Mouse (Mus musculus) embryonic facial prominence, embryonic 11.5 days (tissue): ENCODE results near the gene Dnm2. TPM values are rescaled to one million over a fixed set of nuclear protein-coding genes. Genes with fewer than 3 reads are reported as not detected.

Experiments
- ATAC-seq: fragments of 200-750 bp; cut with Nextera tagmentation; replicated peaks from 2 replicates; pipeline ENCODE4 v1.8.0; 2017; ENCODE audit warnings: low read depth; ENCODE audit not compliant: insufficient number of reproducible peaks, low FRiP score, low TSS enrichment
- DNase-seq: peaks from one replicate; pipeline ENCODE4 v3.0.0-alpha.2; 2015; ENCODE audit warnings: low spot score
- H3K27ac ChIP-seq: fragments of 300-500 bp; sonication (generic); replicated peaks from 2 replicates; pipeline ENCODE4 v1.5.1; 2014; ENCODE audit warnings: mild to moderate bottlenecking, low read depth, low read length, control low read depth
- H3K27me3 ChIP-seq: fragments of 300-500 bp; sonication (generic); 2 replicates; pipeline ENCODE4 v1.6.1; 2014; ENCODE audit warnings: mild to moderate bottlenecking, low read length, moderate library complexity, mixed read lengths; ENCODE audit not compliant: control insufficient read depth, insufficient read depth
- H3K36me3 ChIP-seq: fragments of 300-500 bp; sonication (generic); replicated peaks from 2 replicates; pipeline ENCODE4 v1.6.1; 2014; ENCODE audit warnings: low read depth, mild to moderate bottlenecking, low read length, moderate library complexity, mixed read lengths; ENCODE audit not compliant: control insufficient read depth, insufficient read depth
- H3K4me1 ChIP-seq: fragments of 300-500 bp; sonication (generic); 2 replicates; pipeline ENCODE4 v1.6.1; 2014; ENCODE audit warnings: low read length, mixed read lengths; ENCODE audit not compliant: control insufficient read depth, insufficient read depth
- H3K4me2 ChIP-seq: fragments of 300-500 bp; sonication (generic); 2 replicates; pipeline ENCODE4 v1.6.1; 2014; ENCODE audit warnings: low read depth, mild to moderate bottlenecking, control low read depth, low read length, moderate library complexity
- H3K4me3 ChIP-seq: fragments of 300-500 bp; sonication (generic); 2 replicates; pipeline ENCODE4 v1.5.1; 2014; ENCODE audit warnings: low read depth, low read length, control low read depth
- H3K9ac ChIP-seq: fragments of 300-500 bp; sonication (generic); replicated peaks from 2 replicates; pipeline ENCODE4 v1.6.1; 2014; ENCODE audit warnings: mild to moderate bottlenecking, control low read depth, low read length
- H3K9me3 ChIP-seq: fragments of 300-500 bp; sonication (generic); replicated peaks from 2 replicates; pipeline ENCODE4 v1.6.1; 2016; ENCODE audit warnings: mild to moderate bottlenecking, low read length, inconsistent platforms, mixed read lengths; ENCODE audit not compliant: control insufficient read depth
- WGBS: fragments of 180-500 bp; shearing (Covaris S2); extraction: QIAGEN DNeasy Blood & Tissue Kit; methylation state at CpG from one replicate; pipeline ENCODE4 v1.1.7; 2014; 5-methylcytosine and 5-hydroxymethylcytosine counted together
- polyA plus RNA-seq: library from polyadenylated mRNA; unstranded; fragments of >200 nt; fragmentation: Nextera tagmentation; extraction: Ambion mirVana; gene quantifications from 2 replicates; pipeline ENCODE4 v1.2.1, GENCODE M21; 2014

Dnm2 gene
- polyA plus RNA-seq, 1 experiment from 2014 or later = 58.0 TPM

- DNase-seq (no peak), ATAC-seq (no peak)
- Histone ChIP-seq H3K27me3 (no peaks in the 10 kb centered on the region), H3K9me3 (no peaks in the 10 kb centered on the region), H3K36me3 (no peaks in the 10 kb centered on the region), H3K27ac (no peak overlapping the region), H3K4me1 (no peaks in the 10 kb centered on the region), H3K4me3 (no peak overlapping the region), H3K9ac (no peak overlapping the region), H3K4me2 (no peak overlapping the region)
- 91% methylated on average over 8 of the region's 8 CpGs for WGBS
These were observed 19.1 kb downstream of the Dnm2 start for GRCm38 (mm10) chr9:21443853-21444252.

- no peak overlapping the region for H3K27ac ChIP-seq
- no peaks in the 10 kb centered on the region for H3K36me3 ChIP-seq
- H3K4me2 ChIP-seq = no peak overlapping the region
- 87% methylated on average over 4 of the region's 4 CpGs for WGBS
- no peak for ATAC-seq
- no peak for DNase-seq
- no peaks in the 10 kb centered on the region for H3K27me3 ChIP-seq
- H3K9me3 ChIP-seq = no peaks in the 10 kb centered on the region
- no peaks in the 10 kb centered on the region for H3K4me1 ChIP-seq
- H3K9ac ChIP-seq = no peak overlapping the region
- H3K4me3 ChIP-seq = no peak overlapping the region
These were observed 19.9 kb downstream of the Dnm2 start for GRCm38 (mm10) chr9:21444574-21444973.

- no peaks in the 10 kb centered on the region for H3K27me3 ChIP-seq
- no peaks in the 10 kb centered on the region for H3K9me3 ChIP-seq
- no peak overlapping the region for H3K4me3 ChIP-seq
- H3K36me3 ChIP-seq = no peaks in the 10 kb centered on the region
- no peak for ATAC-seq
- 98% methylated on average over 6 of the region's 6 CpGs for WGBS
- H3K4me2 ChIP-seq = no peak overlapping the region
- no peaks in the 10 kb centered on the region for H3K4me1 ChIP-seq
- no peak overlapping the region for H3K27ac ChIP-seq
- DNase-seq = no peak
- H3K9ac ChIP-seq = no peak overlapping the region
These were observed 20.5 kb downstream of the Dnm2 start for GRCm38 (mm10) chr9:21445081-21445744.

- H3K36me3 ChIP-seq = no peaks in the 10 kb centered on the region
- 91% methylated on average over 2 of the region's 2 CpGs for WGBS
- H3K27ac ChIP-seq = no peak overlapping the region
- no peak overlapping the region for H3K4me3 ChIP-seq
- H3K9ac ChIP-seq = no peak overlapping the region
- no peaks in the 10 kb centered on the region for H3K4me1 ChIP-seq
- DNase-seq (no peak), ATAC-seq (no peak)
- H3K9me3 ChIP-seq = no peaks in the 10 kb centered on the region
- H3K27me3 ChIP-seq = no peaks in the 10 kb centered on the region
- H3K4me2 ChIP-seq = no peak overlapping the region
These were observed 23.1 kb downstream of the Dnm2 start for GRCm38 (mm10) chr9:21447778-21448177.

- H3K9me3 ChIP-seq = no peaks in the 10 kb centered on the region
- H3K4me3 ChIP-seq = no peak overlapping the region
- H3K27me3 ChIP-seq = no peaks in the 10 kb centered on the region
- H3K9ac ChIP-seq = no peak overlapping the region
- no peaks in the 10 kb centered on the region for H3K36me3 ChIP-seq
- DNase-seq (no peak), ATAC-seq (no peak)
- WGBS = 86% methylated on average over 2 of the region's 2 CpGs
- no peak overlapping the region for H3K27ac ChIP-seq
- H3K4me2 ChIP-seq = no peak overlapping the region
- no peaks in the 10 kb centered on the region for H3K4me1 ChIP-seq
These were observed 25.0 kb downstream of the Dnm2 start for GRCm38 (mm10) chr9:21449710-21450109.

GRCm38 (mm10) chr9:21450270-21450669 is 25.6 kb downstream of the Dnm2 start:
- no peak overlapping the region for H3K4me3 ChIP-seq
- no peaks in the 10 kb centered on the region for H3K9me3 ChIP-seq
- DNase-seq = no peak
- H3K27ac ChIP-seq = no peak overlapping the region
- no peaks in the 10 kb centered on the region for H3K4me1 ChIP-seq
- no peak overlapping the region for H3K9ac ChIP-seq
- no peak for ATAC-seq
- WGBS = 92% methylated on average over 3 of the region's 3 CpGs
- H3K27me3 ChIP-seq = no peaks in the 10 kb centered on the region
- H3K4me2 ChIP-seq = no peak overlapping the region
- no peaks in the 10 kb centered on the region for H3K36me3 ChIP-seq

GRCm38 (mm10) chr9:21451391-21451790 is 26.7 kb downstream of the Dnm2 start:
- no peaks in the 10 kb centered on the region for H3K4me1 ChIP-seq
- DNase-seq (no peak), ATAC-seq (no peak)
- no peak overlapping the region for H3K9ac ChIP-seq
- WGBS = 93% methylated on average over 8 of the region's 8 CpGs
- H3K4me3 ChIP-seq = no peak overlapping the region
- no peak overlapping the region for H3K4me2 ChIP-seq
- H3K9me3 ChIP-seq = no peaks in the 10 kb centered on the region
- no peaks in the 10 kb centered on the region for H3K36me3 ChIP-seq
- H3K27me3 ChIP-seq = no peaks in the 10 kb centered on the region
- no peak overlapping the region for H3K27ac ChIP-seq

- ATAC-seq (no peak), DNase-seq (no peak)
- Histone ChIP-seq H3K27ac (no peak overlapping the region), H3K4me1 (no peaks in the 10 kb centered on the region), H3K9me3 (no peaks in the 10 kb centered on the region), H3K27me3 (no peaks in the 10 kb centered on the region), H3K9ac (no peak overlapping the region), H3K4me3 (no peak overlapping the region), H3K36me3 (no peaks in the 10 kb centered on the region), H3K4me2 (no peak overlapping the region)
- 78% methylated on average over 8 of the region's 8 CpGs for WGBS
These were observed 27.2 kb downstream of the Dnm2 start for GRCm38 (mm10) chr9:21451870-21452269.
